Mouse (Mus musculus): Measurements from ENCODE around the gene Prdx6. TPM values are rescaled to one million over a fixed set of nuclear protein-coding genes. Genes with fewer than 3 reads are reported as not detected.
"Not testable (repeated sequence)": the region's sequence is repeated elsewhere in the genome, so short reads cannot be mapped to it uniquely, and the experiment has no call there.

The Prdx6 gene
- polyA plus RNA-seq, 1 experiment from 2014 or later: 365 TPM

GRCm38 (mm10) chr1:161199856-161200255, 51.2 kb downstream of the Prdx6 start:
- WGBS: 56% methylated on average over 5 of the region's 5 CpGs
- H3K27me3 ChIP-seq (replicated peaks): no peaks in the 10 kb centered on the region
- ATAC-seq (ENCODE audit: extremely low read depth, insufficient number of reproducible peaks, low FRiP score, low TSS enrichment): no peak

GRCm38 (mm10) chr1:161196364-161196763, 54.7 kb downstream of the Prdx6 start:
- peak overlapping the region; percentile 80; the same call in 1 of the 2 replicates for H3K9ac ChIP-seq
- H3K36me3 ChIP-seq; H3K4me1 ChIP-seq; H3K27me3 ChIP-seq (replicated peaks); ATAC-seq (ENCODE audit: extremely low read depth, insufficient number of reproducible peaks, low FRiP score, low TSS enrichment); H3K9me3 ChIP-seq: not testable (repeated sequence)
- H3K4me2 ChIP-seq: peak overlapping the region; percentile 78
- 52% methylated on average over 11 of the region's 11 CpGs for WGBS
- peak overlapping the region; percentile 65 for H3K4me3 ChIP-seq
- H3K27ac ChIP-seq (replicated peaks): peak overlapping the region; percentile 71

More at GRCm38 (mm10) chr1:161199856-161200255, 51.2 kb downstream of the Prdx6 start:
- Histone ChIP-seq H3K4me3 (no peak overlapping the region), H3K4me2 (no peak overlapping the region), H3K36me3 (no peaks in the 10 kb centered on the region), H3K4me1 (peaks cover 9% of the 10 kb centered on the region), H3K9ac (no peak overlapping the region), H3K9me3 (no peaks in the 10 kb centered on the region), H3K27ac (replicated peaks) (no peak overlapping the region)

GRCm38 (mm10) chr1:161195541-161196351, 55.3 kb downstream of the Prdx6 start:
- peak overlapping the region; percentile 65 for H3K4me3 ChIP-seq
- peak overlapping the region; percentile 78 for H3K4me2 ChIP-seq
- peaks cover 4% of the 10 kb centered on the region; the same call in 1 of the 2 replicates for H3K27me3 ChIP-seq (replicated peaks)
- under 1% methylated on average over 16 of the region's 16 CpGs for WGBS
- H3K27ac ChIP-seq (replicated peaks): peak overlapping the region; percentile 71
- peak; percentile 82; the same call in 1 of the 2 replicates for ATAC-seq (ENCODE audit: extremely low read depth, insufficient number of reproducible peaks, low FRiP score, low TSS enrichment)
- no peaks in the 10 kb centered on the region for H3K9me3 ChIP-seq
- H3K4me1 ChIP-seq: peaks cover 9% of the 10 kb centered on the region
- H3K9ac ChIP-seq: peak overlapping the region; percentile 80
- no peaks in the 10 kb centered on the region for H3K36me3 ChIP-seq

- Histone ChIP-seq H3K4me2 (no peak overlapping the region), H3K36me3 (no peaks in the 10 kb centered on the region), H3K4me3 (no peak overlapping the region), H3K9me3 (peaks cover 8% of the 10 kb centered on the region; the same call in 1 of the 2 replicates), H3K9ac (no peak overlapping the region), H3K4me1 (0 out of 2 replicates have a peak, but pooled peaks cover 5% of the 10 kb centered on the region), H3K27ac (replicated peaks) (no peak overlapping the region), H3K27me3 (replicated peaks) (peaks cover 4% of the 10 kb centered on the region; the same call in 1 of the 2 replicates)
- ATAC-seq (ENCODE audit: extremely low read depth, insufficient number of reproducible peaks, low FRiP score, low TSS enrichment): no peak
- WGBS: 67% methylated on average over 9 of the region's 9 CpGs
Observed at GRCm38 (mm10) chr1:161190253-161190910, 60.6 kb downstream of the Prdx6 start.

Other genes starting within 250 kb of the Prdx6 start
- gene Zbtb37, start 216.4 kb downstream of the Prdx6 start, polyA plus RNA-seq (2015; fragmentation: Nextera tagmentation; extraction: Ambion mirVana): 6.3 TPM in 2 replicates
- 29.3 and 31.0 TPM in 2 replicates for gene Dars2, start 180.6 kb downstream of the Prdx6 start, polyA plus RNA-seq (2015; fragmentation: Nextera tagmentation; extraction: Ambion mirVana)
- 19.7 and 21.6 TPM in 2 replicates for gene Cenpl, start 180.5 kb downstream of the Prdx6 start, polyA plus RNA-seq (2015; fragmentation: Nextera tagmentation; extraction: Ambion mirVana)
- gene Klhl20, start 119.7 kb downstream of the Prdx6 start, polyA plus RNA-seq (2015; fragmentation: Nextera tagmentation; extraction: Ambion mirVana): 10.4 and 11.5 TPM in 2 replicates
- gene Ankrd45, start 108.5 kb downstream of the Prdx6 start, polyA plus RNA-seq (2015; fragmentation: Nextera tagmentation; extraction: Ambion mirVana): 3.3 and 3.9 TPM in 2 replicates
- 0.20 TPM in 1 of 2 replicates, not detected in the other for gene Tex50, start 91.9 kb downstream of the Prdx6 start, polyA plus RNA-seq (2015; fragmentation: Nextera tagmentation; extraction: Ambion mirVana)
- 0.10 TPM in 1 of 2 replicates, not detected in the other for gene Tnfsf4, start 144.2 kb upstream of the Prdx6 start, polyA plus RNA-seq (2015; fragmentation: Nextera tagmentation; extraction: Ambion mirVana)
- gene Tnfsf18, start 243.4 kb upstream of the Prdx6 start, polyA plus RNA-seq (2015; fragmentation: Nextera tagmentation; extraction: Ambion mirVana): 0.09 TPM in 1 of 2 replicates, not detected in the other

Measured in heart, embryonic 13.5 days (tissue).